Mouse (Mus musculus) midbrain, embryonic 10.5 days (tissue): ENCODE results near the gene Lig3. TPM values are rescaled to one million over a fixed set of nuclear protein-coding genes. Genes with fewer than 3 reads are reported as not detected.

Experiments used
- DNase-seq: peaks from one replicate; pipeline ENCODE4 v3.0.0-alpha.2; 2017; ENCODE audit warnings: low spot score
- H3K27ac ChIP-seq: fragments of 300-500 bp; sonication (generic); replicated peaks from 2 replicates; pipeline ENCODE4 v1.5.1; 2016; ENCODE audit warnings: mild to moderate bottlenecking
- H3K27me3 ChIP-seq: fragments of 300-500 bp; sonication (generic); 2 replicates; pipeline ENCODE4 v1.6.1; 2016; ENCODE audit warnings: low read depth, mild to moderate bottlenecking; ENCODE audit not compliant: poor library complexity, severe bottlenecking
- H3K36me3 ChIP-seq: fragments of 300-500 bp; sonication (generic); 2 replicates; pipeline ENCODE4 v1.6.1; 2016; ENCODE audit warnings: mild to moderate bottlenecking, moderate library complexity
- H3K4me1 ChIP-seq: fragments of 300-500 bp; sonication (generic); 2 replicates; pipeline ENCODE4 v1.6.1; 2016
- H3K4me3 ChIP-seq: fragments of 300-500 bp; sonication (generic); 2 replicates; pipeline ENCODE4 v1.5.1; 2016; ENCODE audit warnings: mild to moderate bottlenecking, moderate library complexity
- H3K9me3 ChIP-seq: fragments of 300-500 bp; sonication (generic); replicated peaks from 2 replicates; pipeline ENCODE4 v1.6.1; 2016; ENCODE audit warnings: mild to moderate bottlenecking
- WGBS: fragments of 180-500 bp; shearing (Covaris S2); methylation state at CpG from one replicate; pipeline ENCODE4 v1.1.7; 2016; 5-methylcytosine and 5-hydroxymethylcytosine counted together
- polyA plus RNA-seq: library from polyadenylated mRNA; unstranded; fragments of >200 nt; fragmentation: Nextera tagmentation; extraction: Ambion mirVana; gene quantifications from 2 replicates; pipeline ENCODE4 v1.2.1, GENCODE M21; 2016

The Lig3 gene
- polyA plus RNA-seq, 1 experiment from 2014 or later = 41.1 TPM

- Histone ChIP-seq H3K27ac (0 out of 2 replicates have a peak overlapping the region, but pooled peaks have one; percentile 4), H3K4me1 (peaks cover 46% of the 10 kb centered on the region), H3K4me3 (no peak overlapping the region), H3K9me3 (no peaks in the 10 kb centered on the region), H3K36me3 (no peaks in the 10 kb centered on the region), H3K27me3 (no peaks in the 10 kb centered on the region)
- WGBS = 79% methylated on average over 11 of the region's 11 CpGs
- DNase-seq = no peak
These were observed 54.9 kb downstream of the Lig3 start for GRCm38 (mm10) chr11:82835616-82836432.

GRCm38 (mm10) chr11:82837192-82837591 lies 56.3 kb downstream of the Lig3 start:
- no peaks in the 10 kb centered on the region for H3K36me3 ChIP-seq
- H3K27me3 ChIP-seq = no peaks in the 10 kb centered on the region
- H3K4me1 ChIP-seq = peaks cover 34% of the 10 kb centered on the region
- WGBS = 67% methylated on average over 7 of the region's 7 CpGs
- H3K9me3 ChIP-seq = no peaks in the 10 kb centered on the region
- H3K4me3 ChIP-seq = no peak overlapping the region
- H3K27ac ChIP-seq = 0 out of 2 replicates have a peak overlapping the region, but pooled peaks have one; percentile 23
- DNase-seq = no peak

GRCm38 (mm10) chr11:82837848-82838247 lies 56.9 kb downstream of the Lig3 start:
- peak overlapping the region; percentile 21; the same call in 1 of the 2 replicates for H3K4me3 ChIP-seq

DNA sequence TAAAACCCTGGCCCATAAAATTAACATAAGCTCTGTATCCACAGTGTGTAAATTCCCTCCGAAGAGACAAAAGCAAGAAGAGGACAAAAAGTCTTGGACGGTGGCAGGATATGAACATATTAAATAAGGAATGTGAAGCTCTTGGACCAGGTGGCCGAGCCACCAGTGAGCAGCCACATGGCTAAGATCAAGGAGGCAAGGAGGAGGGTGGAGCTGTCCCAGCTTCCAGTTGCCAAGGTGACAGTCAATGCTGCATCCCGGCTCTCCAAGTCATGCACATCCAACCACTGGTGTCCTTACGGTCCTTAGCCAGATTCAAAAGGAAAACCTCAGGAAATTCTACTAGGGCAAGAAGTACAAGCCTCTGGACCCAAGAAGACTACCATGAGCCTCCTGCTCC lies 57.6 kb downstream of the Lig3 start:
- Histone ChIP-seq H3K27me3 (no peaks in the 10 kb centered on the region), H3K4me3 (no peak overlapping the region), H3K27ac (peak overlapping the region; percentile 1), H3K36me3 (no peaks in the 10 kb centered on the region), H3K9me3 (no peaks in the 10 kb centered on the region), H3K4me1 (peaks cover 34% of the 10 kb centered on the region)
- WGBS = 41% methylated on average over 5 of the region's 5 CpGs
- peak; percentile 34 for DNase-seq

More at GRCm38 (mm10) chr11:82837848-82838247, 56.9 kb downstream of the Lig3 start:
- no peaks in the 10 kb centered on the region for H3K9me3 ChIP-seq
- no peaks in the 10 kb centered on the region for H3K27me3 ChIP-seq
- WGBS = 18% methylated on average over 7 of the region's 7 CpGs
- peak overlapping the region; percentile 1 for H3K27ac ChIP-seq
- H3K4me1 ChIP-seq = peaks cover 34% of the 10 kb centered on the region
- H3K36me3 ChIP-seq = no peaks in the 10 kb centered on the region
- DNase-seq = peak; percentile 22

- WGBS = 71% methylated on average over 11 of the region's 11 CpGs
- DNase-seq = no peak
- no peaks in the 10 kb centered on the region for H3K36me3 ChIP-seq
- H3K27ac ChIP-seq = peak overlapping the region; percentile 69
- peaks cover 9% of the 10 kb centered on the region; the same call in 1 of the 2 replicates for H3K27me3 ChIP-seq
- no peaks in the 10 kb centered on the region for H3K9me3 ChIP-seq
- H3K4me3 ChIP-seq = no peak overlapping the region
- H3K4me1 ChIP-seq = peaks cover 30% of the 10 kb centered on the region
These were observed 64.0 kb downstream of the Lig3 start for GRCm38 (mm10) chr11:82844771-82845414.

DNA sequence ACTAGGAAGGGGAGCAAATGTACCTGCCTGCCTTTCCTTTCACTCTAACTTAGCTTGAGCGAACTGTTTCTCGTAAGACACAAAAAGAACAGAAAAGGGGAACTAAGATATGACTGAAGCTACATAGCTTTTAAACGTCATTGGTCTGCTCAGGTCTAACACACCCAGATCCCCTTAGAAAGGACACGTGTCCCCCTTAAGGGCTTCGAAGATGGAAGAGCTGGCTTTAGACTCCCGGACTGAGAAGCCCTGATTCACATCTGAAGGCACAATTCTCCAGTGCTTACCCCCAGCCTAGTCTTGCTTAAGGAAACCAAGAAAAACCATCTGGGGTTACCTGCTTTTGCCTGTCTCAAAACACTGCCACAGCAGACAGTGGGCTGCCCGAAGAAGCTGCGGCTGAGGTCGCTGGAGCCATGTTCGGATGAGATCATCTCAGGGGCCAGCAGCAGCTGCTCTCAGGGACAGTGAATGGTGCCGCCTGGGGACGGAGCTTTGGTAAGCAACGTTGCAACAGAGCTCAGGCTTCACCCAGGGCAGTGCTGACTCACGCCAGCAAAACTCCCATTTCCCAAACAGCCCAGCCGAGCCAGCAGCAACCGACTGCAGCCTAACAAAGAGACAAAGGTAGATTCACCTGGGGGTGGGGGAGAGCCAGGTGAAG lies 64.6 kb downstream of the Lig3 start:
- H3K4me1 ChIP-seq = peaks cover 36% of the 10 kb centered on the region
- H3K9me3 ChIP-seq = no peaks in the 10 kb centered on the region
- peak overlapping the region; percentile 5; the same call in 1 of the 2 replicates for H3K4me3 ChIP-seq
- 29% methylated on average over 16 of the region's 16 CpGs for WGBS
- H3K27ac ChIP-seq = peak overlapping the region; percentile 69
- peaks cover 9% of the 10 kb centered on the region; the same call in 1 of the 2 replicates for H3K27me3 ChIP-seq
- no peaks in the 10 kb centered on the region for H3K36me3 ChIP-seq
- peak; percentile 66 for DNase-seq

DNA sequence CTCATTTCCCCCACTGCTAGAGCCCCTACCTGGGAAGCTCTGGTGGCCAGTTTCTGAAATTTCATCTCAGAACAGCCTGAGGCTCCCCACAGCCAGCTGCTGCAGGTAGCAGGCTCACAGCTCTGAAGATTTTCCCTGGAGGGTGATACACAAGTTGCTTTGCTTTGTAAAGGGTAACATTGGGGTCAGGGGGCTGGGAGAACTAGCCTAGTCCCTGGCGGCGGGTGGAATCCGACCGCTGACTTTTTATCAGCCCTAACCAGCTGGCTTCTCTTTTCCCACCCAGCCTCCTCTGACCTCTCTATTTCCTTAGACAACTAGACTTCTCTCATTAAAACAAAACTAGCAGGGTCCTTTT lies 65.2 kb downstream of the Lig3 start:
- Histone ChIP-seq H3K27me3 (peaks cover 9% of the 10 kb centered on the region; the same call in 1 of the 2 replicates), H3K4me1 (peaks cover 40% of the 10 kb centered on the region), H3K36me3 (no peaks in the 10 kb centered on the region), H3K4me3 (peak overlapping the region; percentile 5; the same call in 1 of the 2 replicates), H3K27ac (peak overlapping the region; percentile 69), H3K9me3 (no peaks in the 10 kb centered on the region)
- 42% methylated on average over 4 of the region's 4 CpGs for WGBS
- DNase-seq = no peak

DNA sequence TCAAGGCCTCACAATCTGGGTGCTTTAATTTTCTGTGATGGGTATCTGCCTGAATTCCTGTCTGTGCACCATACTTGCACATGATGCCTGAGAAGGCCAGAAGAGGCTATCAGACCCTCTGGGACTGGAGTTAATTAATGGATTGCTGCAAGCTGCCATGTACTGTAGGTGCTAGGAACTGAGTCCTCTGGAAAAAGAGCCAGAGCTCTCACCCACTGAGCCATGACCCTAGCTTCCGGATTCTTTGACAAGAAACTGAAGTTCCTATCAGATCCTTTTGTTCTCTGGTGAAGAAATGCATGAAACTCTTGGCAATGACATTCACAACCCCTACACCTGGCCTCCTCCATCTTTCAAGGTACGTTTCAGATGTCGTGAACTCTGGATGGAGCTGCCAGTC lies 66.0 kb downstream of the Lig3 start:
- Histone ChIP-seq H3K9me3 (no peaks in the 10 kb centered on the region), H3K4me1 (peaks cover 45% of the 10 kb centered on the region), H3K36me3 (no peaks in the 10 kb centered on the region), H3K4me3 (no peak overlapping the region), H3K27ac (no peak overlapping the region), H3K27me3 (peaks cover 9% of the 10 kb centered on the region; the same call in 1 of the 2 replicates)
- WGBS = 70% methylated on average over 3 of the region's 3 CpGs
- no peak for DNase-seq

DNA sequence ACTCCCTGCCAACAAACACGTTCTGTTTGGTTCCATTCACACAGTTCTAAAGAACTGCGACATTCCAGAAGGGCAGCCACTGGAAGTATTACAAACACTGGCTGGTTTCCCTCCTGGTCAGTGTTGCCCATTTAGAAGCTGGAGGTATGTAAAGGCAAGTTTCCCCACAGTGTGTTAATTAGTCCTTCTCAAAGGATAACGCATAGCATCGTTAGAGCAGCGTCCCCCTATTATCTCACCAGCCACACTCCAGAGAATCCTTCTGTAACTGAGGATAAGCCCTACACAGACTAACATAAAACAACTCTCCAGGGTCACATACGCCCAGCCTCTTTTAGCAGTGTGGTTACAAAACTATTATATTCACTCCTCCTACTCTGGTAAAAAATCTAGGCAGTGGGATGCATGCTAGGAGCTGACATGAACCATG lies 66.7 kb downstream of the Lig3 start:
- 27% methylated on average over 6 of the region's 6 CpGs for WGBS
- Histone ChIP-seq H3K27me3 (peaks cover 9% of the 10 kb centered on the region; the same call in 1 of the 2 replicates), H3K9me3 (no peaks in the 10 kb centered on the region), H3K36me3 (no peaks in the 10 kb centered on the region), H3K27ac (no peak overlapping the region), H3K4me1 (peaks cover 45% of the 10 kb centered on the region), H3K4me3 (no peak overlapping the region)
- DNase-seq = no peak

- Histone ChIP-seq H3K9me3 (no peaks in the 10 kb centered on the region), H3K4me1 (peaks cover 37% of the 10 kb centered on the region), H3K27me3 (peaks cover 3% of the 10 kb centered on the region; the same call in 1 of the 2 replicates), H3K4me3 (no peak overlapping the region), H3K36me3 (no peaks in the 10 kb centered on the region), H3K27ac (peak overlapping the region; percentile 25; the same call in 1 of the 2 replicates)
- no peak for DNase-seq
- whole genome bisulfite sequencing = 83% methylated on average over 5 of the region's 5 CpGs
These were observed 69.4 kb downstream of the Lig3 start for GRCm38 (mm10) chr11:82850259-82850658.

- Histone ChIP-seq H3K36me3 (no peaks in the 10 kb centered on the region), H3K27ac (no peak overlapping the region), H3K27me3 (no peaks in the 10 kb centered on the region), H3K4me3 (no peak overlapping the region), H3K9me3 (no peaks in the 10 kb centered on the region), H3K4me1 (peaks cover 30% of the 10 kb centered on the region)
- no peak for DNase-seq
- WGBS = 91% methylated on average over 11 of the region's 11 CpGs
These were observed 71.2 kb downstream of the Lig3 start for GRCm38 (mm10) chr11:82852115-82852514.

DNA sequence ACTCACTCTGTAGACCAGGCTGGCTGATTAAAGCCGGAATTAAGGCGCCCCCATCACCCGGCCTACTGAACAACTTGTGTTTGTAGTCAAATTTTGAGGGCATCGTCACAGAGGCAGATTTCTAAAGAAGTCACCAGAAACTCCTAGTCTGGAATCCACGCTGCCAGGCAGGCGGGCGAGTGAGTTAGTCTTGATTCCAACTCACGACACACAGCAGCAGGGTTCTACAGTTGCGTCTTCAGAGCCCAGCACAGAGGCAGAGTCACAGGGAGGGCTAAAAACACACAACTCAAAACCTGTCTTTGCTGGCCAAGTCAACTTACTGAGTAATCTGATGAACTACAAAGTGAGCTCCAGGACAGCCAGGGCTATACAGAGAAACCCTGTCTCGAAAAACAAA lies 71.6 kb downstream of the Lig3 start:
- DNase-seq = no peak

More for the DNA sequence above, 71.6 kb downstream of the Lig3 start:
- Histone ChIP-seq H3K27me3 (no peaks in the 10 kb centered on the region), H3K4me3 (no peak overlapping the region), H3K9me3 (no peaks in the 10 kb centered on the region), H3K27ac (no peak overlapping the region), H3K4me1 (peaks cover 25% of the 10 kb centered on the region), H3K36me3 (no peaks in the 10 kb centered on the region)
- WGBS = 88% methylated on average over 10 of the region's 10 CpGs
